Comparison of ENCODE assay signal across 8 mouse cellular contexts in genomic region chr6:5383336-5384177, GRCm38 (mm10). TPM values are rescaled to one million over a fixed set of nuclear protein-coding genes. Genes with fewer than 3 reads are reported as not detected.
DNase-seq lines count a peak whose midpoint lies in the region; ATAC-seq lines count a peak whose summit lies in the region.

Asb4 (plus strand) TSS chr6:5383386.

- H3K4me2 ChIP-seq in lung, embryonic 15.5 days = peak within 1 kb of the TSS; percentile 71
- H3K4me2 ChIP-seq in limb, embryonic 12.5 days = peak within 1 kb of the TSS; percentile 60
- peak within 1 kb of the TSS; percentile 56 for H3K4me2 ChIP-seq in neural tube, embryonic 12.5 days (replicated peaks)

- DNase-seq in adrenal gland, postnatal 4 days (ENCODE audit: low spot score in 2 of 2) = no peak
- no peak for DNase-seq in adrenal gland, adult (ENCODE audit: inconsistent age in 2 of 2, low spot score in 1 of 2)
- DNase-seq in lung, postnatal 25 days (ENCODE audit: low spot score) = no peak
- no peak for DNase-seq in thymus, postnatal 36 days
- DNase-seq in right cerebral cortex, postnatal 14 days = no peak

- no peaks in the 10 kb centered on the region for H3K9me3 ChIP-seq in lung, embryonic 15.5 days
- no peaks in the 10 kb centered on the region for H3K9me3 ChIP-seq in limb, embryonic 12.5 days
- H3K9me3 ChIP-seq in neural tube, embryonic 12.5 days = no peaks in the 10 kb centered on the region

- peak within 1 kb of the TSS; percentile 32; the same call in 1 of the 2 replicates for H3K9ac ChIP-seq in lung, embryonic 15.5 days
- H3K9ac ChIP-seq in limb, embryonic 12.5 days (replicated peaks) = peak within 1 kb of the TSS; percentile 35
- 0 out of 2 replicates have a peak within 1 kb of the TSS, but pooled peaks have one; percentile 17 for H3K9ac ChIP-seq in neural tube, embryonic 12.5 days

- H3K4me3 ChIP-seq in lung, embryonic 15.5 days = peak within 1 kb of the TSS; percentile 40
- peak within 1 kb of the TSS; percentile 35 for H3K4me3 ChIP-seq in limb, embryonic 12.5 days (replicated peaks)
- peak within 1 kb of the TSS; percentile 27 for H3K4me3 ChIP-seq in neural tube, embryonic 12.5 days

- H3K4me1 ChIP-seq in lung, embryonic 15.5 days = peaks cover 26% of the 10 kb centered on the region
- H3K4me1 ChIP-seq in limb, embryonic 12.5 days (replicated peaks) = peaks cover 49% of the 10 kb centered on the region
- peaks cover 44% of the 10 kb centered on the region for H3K4me1 ChIP-seq in neural tube, embryonic 12.5 days

- no peaks in the 10 kb centered on the region for H3K27me3 ChIP-seq in lung, embryonic 15.5 days
- H3K27me3 ChIP-seq in limb, embryonic 12.5 days = no peaks in the 10 kb centered on the region
- H3K27me3 ChIP-seq in neural tube, embryonic 12.5 days (replicated peaks) = no peaks in the 10 kb centered on the region

- H3K36me3 ChIP-seq in lung, embryonic 15.5 days = no peaks in the 10 kb centered on the region
- H3K36me3 ChIP-seq in limb, embryonic 12.5 days = no peaks in the 10 kb centered on the region
- no peaks in the 10 kb centered on the region for H3K36me3 ChIP-seq in neural tube, embryonic 12.5 days

- 11% methylated on average over 19 of the region's 19 CpGs for WGBS in lung, embryonic 15.5 days
- WGBS in limb, embryonic 12.5 days = 4% methylated on average over 19 of the region's 19 CpGs
- 4% methylated on average over 19 of the region's 19 CpGs for WGBS in neural tube, embryonic 12.5 days

- no peak within 1 kb of the TSS for H3K27ac ChIP-seq in lung, embryonic 15.5 days
- peak within 1 kb of the TSS; percentile 87 for H3K27ac ChIP-seq in limb, embryonic 12.5 days
- H3K27ac ChIP-seq in neural tube, embryonic 12.5 days = peak within 1 kb of the TSS; percentile 67

- peak; percentile 47; the same call in 1 of the 2 replicates for ATAC-seq in lung, embryonic 15.5 days (ENCODE audit: borderline replicate concordance, extremely low read depth, low FRiP score, low TSS enrichment)
- no peak for ATAC-seq in limb, embryonic 12.5 days (ENCODE audit: insufficient number of reproducible peaks, insufficient read depth, low FRiP score, low TSS enrichment, low read depth)
- ATAC-seq in neural tube, embryonic 12.5 days (ENCODE audit: low FRiP score, low read depth) = peak; percentile 59

RNA-seq across cellular contexts. Expression of gene Asb4, which starts in this region (rescaled TPM):
- 10 to 100 TPM; 12.2 to 12.4 TPM for total RNA-seq in adrenal gland, postnatal 4 days (2021)
- polyA plus RNA-seq in lung, embryonic 15.5 days (2015; fragmentation: Nextera tagmentation; extraction: Ambion mirVana) = 7.3 and 8.2 TPM in 2 replicates
- 109 and 119 TPM in 2 replicates for polyA plus RNA-seq in limb, embryonic 12.5 days (2016; fragmentation: Nextera tagmentation; extraction: Ambion mirVana)
- polyA plus RNA-seq in neural tube, embryonic 12.5 days (2016; fragmentation: Nextera tagmentation; extraction: Ambion mirVana) = 21.2 and 22.7 TPM in 2 replicates
